Mouse (Mus musculus) adipose tissue, adult 10 weeks (tissue): Measurements from ENCODE around the gene Gm16440. TPM values are rescaled to one million over a fixed set of nuclear protein-coding genes. Genes with fewer than 3 reads are reported as not detected.

Experiments
- polyA plus RNA-seq: library from polyadenylated mRNA; stranded (reverse); fragments of 350-450 nt; fragmentation: Illumina TruSeq; extraction: RNeasy Lipid Tissue Mini Kit (QIAGEN cat#74804); gene quantifications from one replicate; pipeline ENCODE4 v1.2.3, GENCODE M21; 2014; ENCODE audit warnings: low read depth, low replicate concordance

Gm16440 gene
- polyA plus RNA-seq = not detected

DNA sequence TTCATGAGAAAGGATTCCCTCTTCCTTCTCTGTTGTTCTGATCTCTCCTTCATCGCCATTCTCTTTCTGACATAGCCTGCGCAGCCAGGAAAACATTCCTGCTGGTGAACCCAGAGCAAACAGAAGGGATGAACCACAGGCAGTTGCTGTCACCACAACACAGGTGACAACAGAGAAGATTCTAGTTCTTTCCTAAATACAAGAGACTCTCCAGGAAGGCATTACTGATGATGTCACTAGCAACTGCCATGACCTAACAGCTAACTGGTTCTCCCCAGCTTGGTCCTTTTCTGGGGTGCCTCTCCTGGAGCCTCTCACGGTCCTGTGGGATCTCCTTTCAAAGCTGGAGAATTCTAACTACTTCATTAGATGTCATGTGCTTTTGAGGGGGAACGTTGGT lies at the start of gene Gm16440:
Gene Gm16440, minus strand, starts transcription at position 101 of the 400 bp plus-strand sequence.

GRCm38 (mm10) chr14:6412382-6412781 lies 22.3 kb upstream of the Gm16440 start, which contains the start of gene Gm3591:
Gm3591 (minus strand) TSS chr14:6412482.

GRCm38 (mm10) chr14:6343578-6343977 lies 46.5 kb downstream of the Gm16440 start, which contains the start of gene Gm3618:
Gm3618 (minus strand) TSS chr14:6343678.

Other genes with a start within 250 kb of the Gm16440 start
- not detected for gene Gm21560, start 171.0 kb downstream of the Gm16440 start, polyA plus RNA-seq
- gene Gm3411, start 103.1 kb downstream of the Gm16440 start, polyA plus RNA-seq = 0.79 TPM
- 2.8 TPM for gene Gm21103, start 85.5 kb downstream of the Gm16440 start, polyA plus RNA-seq
- not detected for gene Gm3618, start 46.6 kb downstream of the Gm16440 start, polyA plus RNA-seq
- gene Gm3591, start 22.2 kb upstream of the Gm16440 start, polyA plus RNA-seq = 0.21 TPM
- gene Gm3594, start 54.3 kb upstream of the Gm16440 start, polyA plus RNA-seq = not detected
- gene Gm8356, start 147.0 kb upstream of the Gm16440 start, polyA plus RNA-seq = not detected
- gene Gm3629, start 200.3 kb upstream of the Gm16440 start, polyA plus RNA-seq = not detected
- gene Gm3460, start 232.1 kb upstream of the Gm16440 start, polyA plus RNA-seq = not detected